Mouse (Mus musculus) neural tube, embryonic 10.5 days (tissue): ENCODE data around the gene Fgfr2.
"Not testable (repeated sequence)": the region's sequence is repeated elsewhere in the genome, so short reads cannot be mapped to it uniquely, and the experiment has no call there.

Experiments used
- DNase-seq: peaks from one replicate; pipeline ENCODE4 v3.0.0-alpha.2; 2017; ENCODE audit warnings: low spot score; ENCODE audit errors: extremely low spot score

Gene Fgfr2

DNA sequence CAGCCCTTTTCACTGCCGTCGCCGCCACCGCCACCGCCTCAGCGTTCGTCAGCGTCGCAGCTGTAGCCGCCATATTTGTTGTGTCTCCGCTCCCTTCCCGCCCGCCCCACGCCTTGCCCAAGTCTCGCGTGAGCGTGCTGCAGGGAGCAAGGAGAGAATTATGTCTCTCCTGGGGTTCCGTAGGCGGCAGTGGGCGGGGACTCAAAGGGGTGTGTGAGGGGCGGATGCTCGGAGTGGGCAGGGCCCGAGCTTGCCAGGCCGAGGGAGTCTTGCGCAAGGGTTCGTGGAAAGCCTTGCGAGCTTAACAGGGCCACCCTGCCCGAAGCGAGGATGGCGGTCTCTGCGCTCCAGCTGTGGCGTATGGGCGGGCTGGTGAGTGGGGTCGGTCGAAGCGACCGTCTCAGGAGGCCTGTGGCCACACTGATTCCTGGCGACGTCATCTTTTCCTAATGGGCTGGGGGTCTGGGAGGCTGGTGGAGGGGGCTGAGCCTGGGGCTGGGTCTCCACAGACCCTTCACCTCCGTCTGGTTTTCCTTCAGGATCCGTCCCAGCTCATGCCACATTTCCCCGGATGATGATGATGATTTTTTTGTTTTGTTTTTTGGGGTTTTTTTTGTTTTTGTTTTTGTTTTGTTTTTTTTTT, 1712.6 kb downstream of the Fgfr2 start, which contains the start of the genes Ikzf5 and Acadsb:
Gene Ikzf5 (minus strand): TSS at position 106 of the 643 bp plus-strand sequence.
Gene Acadsb (plus strand): TSS at position 186 of the 643 bp plus-strand sequence.
- DNase-seq, result peak; percentile 95

DNA sequence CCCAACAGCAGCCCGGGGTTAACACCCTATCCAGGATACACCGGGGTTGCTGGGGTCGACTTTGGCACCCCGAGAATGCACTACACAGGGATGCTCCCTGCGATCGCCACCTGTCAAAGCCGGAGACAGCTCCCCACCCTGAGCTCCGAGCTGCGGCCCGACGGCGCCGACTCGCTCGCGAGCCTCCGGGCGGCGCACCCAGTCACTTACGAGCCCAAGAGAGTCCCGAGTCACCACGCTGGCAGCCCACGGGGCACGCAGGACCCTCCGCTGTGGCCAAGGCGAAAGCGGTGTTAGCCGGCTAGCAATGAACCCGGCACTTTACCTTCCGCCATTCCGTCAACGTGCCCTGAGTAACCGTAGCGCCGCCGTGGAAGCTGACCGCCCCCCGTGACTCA, 1713.2 kb downstream of the Fgfr2 start:
- no peak for DNase-seq

DNA sequence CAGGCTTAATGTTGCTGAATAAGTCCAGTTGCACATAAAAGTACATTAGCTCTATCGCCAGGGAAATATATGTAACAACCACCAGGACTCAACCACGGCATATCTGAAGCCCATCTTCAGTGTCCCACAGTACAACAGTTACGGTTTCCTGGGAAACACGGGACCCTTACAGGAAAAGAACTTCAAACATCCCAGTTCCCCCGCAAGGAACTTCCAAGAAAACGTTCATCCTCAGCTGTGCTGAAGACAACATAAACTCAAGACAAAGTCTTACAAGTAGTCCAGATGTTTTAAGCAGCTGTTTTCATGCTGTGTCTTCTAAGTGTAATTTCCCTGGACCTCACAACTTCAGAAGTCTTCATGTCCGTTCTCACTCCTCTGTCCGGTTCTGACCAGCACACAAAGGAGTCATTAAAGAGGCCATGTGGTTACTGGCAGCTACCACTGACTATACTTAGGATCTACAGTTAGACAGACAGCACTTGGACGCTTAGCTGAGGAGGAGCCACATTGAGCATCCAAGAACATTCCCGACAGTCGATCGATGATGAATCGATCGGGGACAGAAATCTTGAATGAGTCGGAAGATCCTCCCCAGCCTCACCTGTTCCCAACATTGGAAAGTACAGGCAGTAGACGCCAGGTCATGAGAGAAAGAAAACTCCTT, 1713.7 kb downstream of the Fgfr2 start:
- no peak for DNase-seq

DNA sequence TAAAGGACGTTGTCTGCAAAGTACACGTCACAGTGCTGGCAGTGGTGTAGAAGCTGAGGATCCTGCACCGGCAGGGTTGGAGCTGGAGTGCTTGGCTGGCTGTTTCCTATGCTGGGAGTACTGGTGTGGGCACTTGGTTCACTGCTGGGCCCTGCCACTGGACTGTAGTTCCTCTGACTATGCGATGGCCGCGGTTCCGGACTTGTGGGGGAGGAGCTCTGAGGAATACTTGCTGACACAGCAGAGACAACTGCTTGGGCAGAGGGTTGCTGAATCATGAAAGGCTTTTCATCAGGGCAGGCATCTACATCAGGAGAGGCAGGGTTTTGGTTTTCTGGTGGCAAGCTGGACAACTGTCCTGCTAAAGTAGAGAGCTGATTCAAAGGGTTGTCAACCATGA, 1731.4 kb downstream of the Fgfr2 start:
- DNase-seq, result not testable (repeated sequence)

DNA sequence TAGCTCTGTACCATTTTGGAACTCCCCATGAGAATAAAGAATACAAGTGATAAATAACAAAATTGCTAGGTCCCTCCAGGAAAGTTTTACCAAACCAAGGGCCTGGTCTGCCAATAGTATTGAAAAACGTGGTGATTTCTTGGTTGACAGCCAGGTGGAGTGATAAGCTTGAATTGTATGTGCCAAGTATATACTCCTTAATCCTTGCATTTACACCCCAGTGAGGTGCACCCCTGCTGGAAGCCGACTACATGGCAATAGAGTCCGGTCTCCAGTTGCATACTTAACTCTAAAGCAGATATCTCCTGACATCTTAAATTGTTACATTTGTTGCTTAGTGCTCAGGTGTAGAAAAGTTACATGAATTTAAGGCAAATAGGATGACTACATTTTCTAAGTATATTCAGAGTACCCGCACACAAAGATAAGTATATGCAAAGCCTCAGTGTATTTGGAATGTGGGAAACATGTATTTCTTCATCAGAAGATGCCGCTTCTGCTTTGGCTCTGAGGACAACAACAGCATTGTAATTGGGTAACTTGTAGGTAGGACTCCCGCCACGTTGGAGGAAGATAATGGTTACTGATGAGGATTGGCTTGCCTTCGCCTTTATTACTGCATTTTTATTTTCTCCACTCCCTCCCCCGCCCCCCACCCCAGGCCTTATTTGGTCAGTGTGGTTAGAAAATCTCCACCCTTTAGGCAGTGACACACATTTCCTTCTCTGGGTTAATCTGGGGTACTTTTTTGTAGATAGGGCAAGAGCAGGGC, 1751.1 kb downstream of the Fgfr2 start:
- no peak for DNase-seq

DNA sequence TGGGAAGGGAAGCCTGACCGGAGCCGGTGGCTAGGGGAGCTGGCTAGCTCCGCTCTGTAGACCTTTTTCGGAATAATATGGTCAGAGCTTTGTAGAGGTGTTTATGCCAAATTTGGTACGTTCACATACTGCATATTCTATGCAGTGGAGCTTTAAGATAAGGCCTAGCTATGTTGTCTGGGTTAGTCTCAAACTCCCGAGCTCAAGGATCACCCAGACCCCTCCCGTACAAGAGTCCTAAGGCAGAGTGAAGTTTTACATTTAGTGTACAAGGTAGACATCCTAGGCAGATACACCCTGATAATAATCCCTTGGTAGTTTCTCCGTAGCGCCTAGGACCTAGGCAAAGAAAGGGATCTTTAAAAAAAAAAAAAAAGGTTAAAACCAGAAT, 1751.7 kb downstream of the Fgfr2 start:
- no peak for DNase-seq

DNA sequence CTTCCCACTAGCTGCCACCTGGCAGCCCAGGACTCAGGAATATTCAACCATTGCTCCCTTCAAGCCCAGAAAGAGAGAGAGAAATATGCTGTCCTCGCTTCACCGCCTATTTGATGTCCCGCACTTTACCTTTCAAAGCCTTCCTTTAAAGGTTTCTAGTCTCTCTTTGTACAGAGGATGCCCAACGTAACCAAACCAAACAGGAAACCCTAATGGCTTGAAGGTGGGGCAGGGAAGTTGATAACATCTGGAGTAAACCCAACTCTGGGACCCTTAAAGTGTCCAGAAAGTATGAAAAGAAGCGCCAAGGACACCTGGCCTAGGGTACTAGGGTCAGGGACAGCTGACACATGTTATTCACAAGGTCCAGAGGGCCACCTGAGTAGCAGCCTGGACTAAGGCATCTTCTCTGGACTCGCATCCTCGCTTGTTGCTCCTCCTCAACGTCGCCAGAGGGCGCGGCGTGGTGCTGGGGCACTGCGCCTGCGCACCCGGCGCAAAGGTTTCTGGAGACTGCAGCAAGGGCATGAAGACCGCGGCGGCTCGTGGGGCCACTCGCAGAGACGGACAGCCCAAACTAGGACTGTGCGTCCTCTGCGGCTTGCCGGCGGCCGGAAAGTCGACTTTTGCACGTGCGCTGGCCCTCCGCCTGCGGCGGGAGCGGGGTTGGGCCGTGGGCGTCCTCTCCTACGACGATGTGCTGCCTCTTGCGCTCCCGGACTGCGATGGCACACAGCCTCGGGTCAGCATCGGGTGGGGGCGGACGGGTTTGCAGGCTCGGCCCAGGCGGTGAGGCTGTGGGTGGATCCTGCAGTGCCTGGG, 1752.3 kb downstream of the Fgfr2 start, which contains the start of gene Pstk:
Gene Pstk (plus strand): TSS at position 494 of the 822 bp plus-strand sequence.
- DNase-seq, result peak; percentile 94

DNA sequence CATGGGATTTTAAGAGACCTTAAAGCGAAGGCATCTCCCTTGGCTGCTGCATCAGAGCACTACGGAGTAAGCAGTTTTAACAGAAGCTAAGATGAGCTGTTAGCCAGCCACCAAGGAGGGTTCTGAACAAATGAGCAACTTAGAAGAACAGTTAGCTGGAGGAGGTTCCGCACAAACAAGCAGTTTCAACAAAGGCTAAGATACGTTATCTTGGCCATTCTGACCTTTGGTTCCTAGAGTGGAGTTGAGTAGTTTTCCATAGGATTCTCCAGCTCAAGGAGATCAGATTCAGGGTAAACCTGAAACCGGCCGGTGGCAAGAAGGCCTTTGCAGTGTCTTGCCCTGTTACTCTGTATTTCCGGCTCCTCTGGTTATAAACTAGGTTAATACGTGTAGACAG, 1759.0 kb downstream of the Fgfr2 start:
- no peak for DNase-seq

DNA sequence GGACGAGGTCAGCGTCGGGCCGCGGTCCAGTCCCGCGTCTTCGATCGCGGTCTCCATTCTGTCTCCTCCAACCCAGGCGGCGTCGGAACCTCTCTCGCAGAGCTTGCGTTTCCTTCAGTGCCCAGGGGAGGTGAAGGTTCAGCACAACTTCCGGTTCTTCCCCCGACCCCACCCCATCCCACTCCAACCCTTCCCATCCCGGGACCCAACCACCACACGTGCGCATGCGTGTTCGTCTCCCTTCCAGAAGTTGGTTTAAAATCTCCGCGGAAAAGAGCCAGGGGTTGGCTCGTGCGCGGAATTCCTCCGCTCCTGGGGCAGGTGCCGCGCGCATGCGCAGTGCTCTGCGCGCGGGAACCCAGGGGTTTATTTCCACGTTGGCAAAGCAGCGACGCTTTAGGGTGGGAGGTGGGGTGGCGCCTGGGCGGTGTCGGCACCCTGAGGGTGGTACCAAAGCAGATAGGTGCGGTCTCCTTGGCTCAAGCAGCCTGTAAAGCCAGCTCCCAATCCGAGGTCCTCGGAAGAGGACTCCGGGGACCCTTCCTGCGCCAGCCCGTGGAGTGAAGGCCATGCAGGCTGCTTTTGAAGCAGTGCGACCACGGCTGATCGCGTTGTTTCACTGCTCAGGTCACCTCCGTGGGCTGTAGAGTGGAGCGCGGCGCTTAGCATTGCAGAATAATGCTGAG, 1760.4 kb downstream of the Fgfr2 start, which contains the start of gene 2310057M21Rik:
Gene 2310057M21Rik (minus strand): TSS at position 145 of the 686 bp plus-strand sequence.
- DNase-seq, result peak; percentile 94

DNA sequence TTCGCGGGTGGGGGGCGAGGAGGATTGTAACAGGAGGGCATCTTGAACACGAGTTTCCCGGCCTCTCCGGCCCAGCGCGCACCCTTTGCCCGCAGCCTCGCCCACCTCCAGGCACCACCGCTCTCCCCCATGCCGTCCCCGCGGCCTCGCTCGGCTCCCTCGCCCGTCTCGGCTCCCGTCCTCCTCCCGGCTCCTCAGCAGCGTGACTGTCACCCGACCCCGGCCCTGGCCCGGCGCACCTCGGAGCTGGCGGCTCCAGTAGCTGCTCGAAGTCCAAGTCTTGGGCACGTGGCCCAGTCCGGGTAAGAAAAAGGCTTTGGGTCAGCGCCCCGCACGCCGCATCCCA, 1760.9 kb downstream of the Fgfr2 start:
- no peak for DNase-seq

DNA sequence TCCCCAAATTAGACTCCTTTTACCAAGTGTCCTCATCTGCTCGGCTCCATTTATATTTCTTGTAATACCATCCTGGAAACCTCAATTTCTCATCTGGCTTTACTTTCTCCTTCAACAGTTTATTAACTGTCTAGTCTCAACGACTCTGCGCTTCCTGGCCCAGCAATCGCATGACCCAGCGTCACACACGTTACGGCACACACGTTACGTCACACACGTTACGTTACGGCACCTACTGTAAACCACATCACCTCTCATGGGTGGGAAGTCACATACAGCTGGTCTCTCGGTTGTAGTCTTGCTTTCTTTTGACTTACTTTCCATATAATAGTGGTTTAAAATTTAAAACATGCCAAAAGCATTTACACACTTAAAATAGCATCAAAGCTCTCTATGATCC, 1767.0 kb downstream of the Fgfr2 start:
- DNase-seq, result no peak

DNA sequence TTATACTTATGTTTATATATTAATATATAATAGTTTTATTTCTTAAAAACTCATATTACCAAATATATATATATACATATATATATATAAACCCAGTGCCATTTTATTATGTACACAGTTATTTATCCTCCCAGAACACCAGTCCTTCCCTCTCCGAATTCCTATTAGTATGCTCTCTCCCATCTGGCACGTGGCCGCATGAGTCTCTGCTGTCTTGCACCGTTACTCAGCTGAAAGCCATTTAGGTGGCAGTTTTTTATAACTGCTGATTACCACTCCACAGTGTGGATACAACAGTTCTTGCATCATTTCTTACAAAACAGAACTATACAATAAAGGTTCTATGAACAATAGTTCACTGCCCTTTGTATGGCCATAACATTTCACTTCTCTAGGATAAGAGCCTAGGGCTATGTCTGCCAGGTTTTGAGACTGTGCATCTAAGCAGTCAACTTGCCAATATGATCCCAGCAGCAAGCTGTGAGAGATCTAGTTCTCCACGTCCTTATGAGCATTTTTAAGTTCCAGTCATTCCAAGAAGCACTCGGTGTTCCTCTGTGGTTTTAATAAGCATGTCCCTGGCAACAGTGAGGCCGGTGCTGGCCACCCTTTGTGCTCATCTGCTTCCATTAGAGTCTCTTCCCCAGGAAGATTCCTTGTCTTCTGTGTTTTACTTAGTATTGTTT, 1777.2 kb downstream of the Fgfr2 start:
- no peak for DNase-seq

DNA sequence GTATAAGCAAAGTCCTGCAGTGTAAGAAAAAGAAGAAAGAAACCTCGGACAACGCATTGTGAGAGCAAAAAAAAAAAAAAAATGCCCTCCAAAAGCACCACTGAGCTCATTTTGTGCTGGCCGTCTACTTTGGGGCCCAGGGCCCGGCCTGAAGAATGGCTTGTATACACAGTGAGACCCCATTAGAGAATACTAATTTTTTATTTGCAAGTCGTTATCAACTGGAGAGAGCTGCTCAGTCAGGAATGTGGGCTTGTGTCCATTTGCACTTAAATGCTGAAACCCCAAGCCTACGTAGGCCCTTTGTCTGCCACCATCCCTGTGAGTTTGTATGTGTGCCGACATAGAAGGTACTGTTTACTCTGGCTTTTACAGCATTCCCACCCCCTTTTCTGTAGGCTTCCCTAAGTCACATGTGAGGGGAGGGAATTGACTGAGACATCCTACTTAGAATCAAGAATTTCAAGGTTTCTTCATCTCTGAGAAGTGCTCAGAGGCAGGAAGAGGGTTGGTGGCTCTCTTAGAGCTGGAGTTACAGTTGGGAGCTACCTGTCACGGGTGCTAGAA, 1785.6 kb downstream of the Fgfr2 start:
- DNase-seq, result no peak

DNA sequence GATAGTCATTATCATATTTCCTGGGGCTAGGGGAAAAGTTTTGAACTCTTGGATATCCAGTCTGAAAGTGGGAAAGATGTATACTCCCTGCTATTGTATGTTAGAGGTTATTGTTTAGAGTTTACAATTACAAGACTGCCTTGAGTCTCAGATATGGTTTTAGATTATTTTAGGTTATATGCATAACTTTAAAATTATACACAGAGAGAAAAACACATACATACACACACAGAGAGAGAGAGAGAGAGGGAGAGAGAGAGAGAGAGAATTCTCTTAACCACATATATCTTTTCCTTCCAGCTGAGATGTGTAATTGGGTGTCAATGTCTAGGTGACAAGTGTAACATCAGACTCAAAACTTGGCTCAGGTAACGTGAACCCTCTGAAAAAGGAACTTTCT, 1789.6 kb downstream of the Fgfr2 start, which contains the start of gene Fam24a:
Gene Fam24a (plus strand): TSS at position 301 of the 400 bp plus-strand sequence.
- DNase-seq, result no peak

DNA sequence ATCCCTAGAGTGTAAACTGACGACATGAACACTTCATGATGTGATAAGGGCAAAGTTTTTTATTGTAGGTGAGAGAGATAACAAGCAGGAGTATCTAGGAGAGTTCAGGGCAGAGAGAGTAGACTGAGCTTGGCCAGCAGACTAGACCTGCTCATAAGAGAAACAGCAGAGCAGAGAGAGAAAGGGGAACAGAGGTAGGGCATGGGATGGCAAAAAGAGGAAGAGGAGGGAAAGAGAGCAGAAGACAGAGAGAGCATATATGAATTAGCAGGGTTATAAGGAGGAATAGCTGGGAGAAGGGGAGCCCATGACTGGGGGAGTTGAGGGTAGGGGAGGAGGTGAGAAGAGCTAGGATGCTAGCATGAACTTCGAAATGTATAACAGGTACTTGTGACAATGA, 1791.5 kb downstream of the Fgfr2 start:
- DNase-seq, result no peak

DNA sequence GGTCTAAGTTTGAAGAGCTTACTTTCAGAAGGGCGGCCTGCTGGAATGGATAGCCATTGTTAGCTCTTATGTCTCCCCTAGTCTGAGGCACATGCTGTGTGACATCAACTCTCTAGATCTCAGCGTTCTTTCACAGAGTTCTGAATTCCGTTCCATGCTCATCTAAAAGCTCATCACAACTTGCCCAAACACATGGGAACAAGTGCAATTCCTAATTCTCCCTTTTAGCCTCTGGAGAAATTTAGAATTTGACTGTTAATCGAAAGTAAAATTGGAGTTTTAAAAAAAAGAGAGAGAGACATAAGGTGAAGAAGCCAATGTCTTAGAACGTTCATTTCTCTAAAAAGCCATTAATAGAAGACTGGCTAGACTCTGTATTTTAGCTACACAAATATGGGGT, 1793.7 kb downstream of the Fgfr2 start, which contains the start of gene Fam24b:
Gene Fam24b (minus strand): TSS at position 101 of the 400 bp plus-strand sequence.
- DNase-seq, result no peak

DNA sequence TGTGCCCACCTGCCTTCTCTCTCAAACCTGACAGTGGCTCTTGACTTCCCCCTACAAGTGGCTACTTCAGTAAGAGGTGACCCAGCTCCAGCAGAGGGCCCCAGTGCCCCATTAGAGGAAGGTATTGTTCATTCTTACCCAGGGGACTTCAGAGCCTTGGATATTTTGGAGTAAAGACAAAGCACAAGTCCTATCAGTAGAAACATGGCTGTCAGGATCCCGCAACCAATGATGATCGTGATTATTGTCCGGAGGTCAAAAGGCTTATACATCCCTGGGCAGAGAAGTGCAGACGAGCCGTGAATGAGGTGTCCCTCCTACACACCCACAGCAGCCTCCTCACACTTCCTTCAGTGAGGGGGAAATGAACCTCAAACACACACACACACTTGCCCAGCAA, 1796.1 kb downstream of the Fgfr2 start:
- DNase-seq, result no peak

DNA sequence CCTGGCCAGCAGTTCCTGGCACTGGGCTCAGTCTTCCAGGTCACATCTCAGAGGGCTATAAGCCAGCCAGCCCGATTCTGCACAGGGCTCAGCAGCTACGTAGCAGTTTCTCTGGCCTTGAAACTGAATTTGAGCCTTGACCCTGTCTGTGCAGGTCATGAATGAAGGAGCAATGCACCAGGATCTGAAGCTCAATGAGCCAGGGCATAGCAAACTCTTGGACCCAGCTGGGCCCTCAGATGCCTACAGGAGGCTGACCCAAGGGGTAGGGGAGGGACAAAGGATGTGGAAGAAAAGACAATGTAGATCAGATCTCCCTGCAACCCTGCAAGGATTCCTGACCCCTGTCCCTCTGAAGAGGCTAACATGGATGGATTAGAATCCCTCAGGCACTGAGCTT, 1801.0 kb downstream of the Fgfr2 start, which contains the start of gene Cuzd1:
Gene Cuzd1 (minus strand): TSS at position 101 of the 400 bp plus-strand sequence.
- no peak for DNase-seq

DNA sequence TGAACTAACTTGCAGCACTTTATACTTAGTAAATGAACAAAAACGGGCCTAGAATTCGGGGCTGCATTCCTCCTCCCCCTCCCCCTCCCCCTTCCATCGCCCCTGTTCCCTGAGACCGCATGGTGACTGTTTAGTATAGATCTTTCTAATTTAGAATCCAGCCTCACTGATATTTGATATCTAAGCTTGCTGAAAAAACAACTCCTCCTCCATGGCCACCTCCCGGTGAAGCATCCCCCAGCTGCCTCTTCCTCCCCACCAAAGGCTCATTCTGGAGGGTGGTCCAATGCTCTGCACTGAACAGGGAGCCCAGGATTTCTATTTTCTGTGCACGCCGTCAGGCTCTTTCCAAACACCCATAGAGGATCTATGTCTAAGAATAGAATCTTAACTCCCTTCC, 1804.8 kb downstream of the Fgfr2 start:
- DNase-seq, result no peak

DNA sequence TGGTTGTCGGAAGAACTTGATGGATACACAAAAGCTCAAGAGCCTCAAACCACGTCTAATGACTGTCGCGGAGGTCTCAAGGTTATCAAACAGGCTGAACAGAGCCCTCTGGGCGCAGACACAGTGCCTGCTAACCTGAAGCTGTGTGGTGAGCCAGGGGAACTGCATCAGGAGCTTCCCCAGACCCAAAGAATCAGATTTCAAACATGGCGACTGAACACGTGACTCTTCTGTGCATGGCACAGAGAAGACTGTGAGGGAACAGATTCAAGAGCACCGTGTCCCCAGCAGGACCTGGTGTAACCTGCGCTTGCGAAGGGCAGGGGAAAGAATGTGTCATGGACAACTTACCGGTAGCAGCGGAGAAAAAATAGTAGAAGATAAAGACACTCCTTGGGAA, 1805.6 kb downstream of the Fgfr2 start:
- DNase-seq, result no peak
